In the genomic region with DNA sequence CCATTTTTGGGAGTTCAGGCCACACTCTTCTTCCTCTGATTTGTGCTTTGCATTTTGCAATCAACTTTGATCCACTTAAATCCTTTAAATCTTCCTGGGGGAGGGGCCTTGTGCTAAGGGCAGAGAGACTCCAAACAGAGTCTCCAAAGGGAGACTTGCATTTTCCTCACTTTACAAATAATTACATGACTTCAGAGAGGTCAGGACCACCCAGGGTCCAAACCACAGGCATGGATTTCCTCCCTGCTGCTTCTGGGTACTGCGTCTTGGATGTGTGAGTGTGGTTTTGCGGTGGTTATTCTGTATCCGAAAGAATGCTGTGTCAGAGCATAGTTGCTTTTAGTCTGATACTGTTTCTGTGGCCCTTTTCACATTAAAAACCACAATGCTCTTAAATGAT, we compare ENCODE assay signal across 15 mouse cellular contexts.
DNase-seq lines count a peak whose midpoint lies in the region; ATAC-seq and TF ChIP-seq lines count a peak whose summit lies in the region.
"Had no signal": no experiment of that assay in that cellular context is flagged by ENCODE, and none has a peak within 500 bp of the region (broad histone marks: within the 10 kb centered on the region; RNA-seq: fewer than 3 reads in every experiment).

No protein-coding gene starts in this region.

- no peak for TF ChIP-seq CTCF in lung, embryonic 14.5 days (IDR thresholded peaks at IDR 0.05; ENCODE audit: low read depth)

- H3K27ac ChIP-seq in heart, embryonic 14.5 days (replicated peaks in 1 of 2; ENCODE audit: control insufficient read depth in 1 of 2, insufficient read depth in 1 of 2, low read depth in 2 of 2, low read length in 2 of 2), result peak overlapping the region in 1 of 2 experiments; percentile 42; a peak in 2 of 4 replicates
- peak overlapping the region; percentile 2; the same call in 1 of the 2 replicates for H3K27ac ChIP-seq in lung, embryonic 14.5 days (ENCODE audit: low read depth)
- peak overlapping the region; percentile 34; the same call in 1 of the 2 replicates for H3K27ac ChIP-seq in embryonic facial prominence, embryonic 14.5 days (replicated peaks; ENCODE audit: low read depth, low read length)
- H3K27ac ChIP-seq in stomach, embryonic 14.5 days (ENCODE audit: low read length), result peak overlapping the region; percentile 28; the same call in 1 of the 2 replicates
- H3K27ac ChIP-seq: hindbrain, embryonic 12.5 days; midbrain, embryonic 13.5 days; neural tube, embryonic 13.5 days had no signal

- H3K4me3 ChIP-seq in heart, embryonic 14.5 days (ENCODE audit: control insufficient read depth in 1 of 2, insufficient read depth in 1 of 2, low read depth in 1 of 2, low read length in 2 of 2), result no peak overlapping the region
- H3K4me3 ChIP-seq in lung, embryonic 14.5 days (ENCODE audit: low read depth, low read length), result no peak overlapping the region
- no peak overlapping the region for H3K4me3 ChIP-seq in embryonic facial prominence, embryonic 14.5 days (ENCODE audit: low read depth, low read length)
- no peak overlapping the region for H3K4me3 ChIP-seq in stomach, embryonic 14.5 days (ENCODE audit: low read depth, low read length)
- H3K4me3 ChIP-seq: hindbrain, embryonic 12.5 days; midbrain, embryonic 13.5 days; neural tube, embryonic 13.5 days had no signal

- H3K9ac ChIP-seq in heart, embryonic 14.5 days (ENCODE audit: low read length), result peak overlapping the region; percentile 17; the same call in 1 of the 2 replicates
- H3K9ac ChIP-seq in lung, embryonic 14.5 days, result no peak overlapping the region
- H3K9ac ChIP-seq in embryonic facial prominence, embryonic 14.5 days (ENCODE audit: low read depth, low read length), result no peak overlapping the region
- H3K9ac ChIP-seq in stomach, embryonic 14.5 days (replicated peaks; ENCODE audit: low read depth, low read length), result 0 out of 2 replicates have a peak overlapping the region, but pooled peaks have one; percentile 6
- H3K9ac ChIP-seq: hindbrain, embryonic 12.5 days; midbrain, embryonic 13.5 days; neural tube, embryonic 13.5 days had no signal

- H3K9me3 ChIP-seq in heart, embryonic 14.5 days (ENCODE audit: control insufficient read depth, low read length), result no peaks in the 10 kb centered on the region
- no peaks in the 10 kb centered on the region for H3K9me3 ChIP-seq in lung, embryonic 14.5 days (ENCODE audit: low read depth, low read length)
- no peaks in the 10 kb centered on the region for H3K9me3 ChIP-seq in embryonic facial prominence, embryonic 14.5 days (ENCODE audit: control insufficient read depth, low read length)
- H3K9me3 ChIP-seq in stomach, embryonic 14.5 days (ENCODE audit: control insufficient read depth, low read depth, low read length), result no peaks in the 10 kb centered on the region
- H3K9me3 ChIP-seq: hindbrain, embryonic 12.5 days; midbrain, embryonic 13.5 days; neural tube, embryonic 13.5 days had no signal

- ATAC-seq in heart, embryonic 14.5 days (ENCODE audit: insufficient number of reproducible peaks, insufficient read depth, low FRiP score, low read depth), result no peak
- peak; percentile 41 for ATAC-seq in lung, embryonic 14.5 days (ENCODE audit: insufficient read depth)
- ATAC-seq in embryonic facial prominence, embryonic 14.5 days (ENCODE audit: low read depth), result peak; percentile 44
- ATAC-seq in stomach, embryonic 14.5 days (ENCODE audit: insufficient number of reproducible peaks, insufficient read depth, low FRiP score, low read depth), result no peak
- ATAC-seq: lung, postnatal 0 days; midbrain, embryonic 13.5 days had no signal

- H3K4me1 ChIP-seq in heart, embryonic 14.5 days (ENCODE audit: control insufficient read depth in 2 of 2, insufficient read depth in 2 of 2, low read length in 2 of 2), result peaks cover 27 to 73% of the 10 kb centered on the region in 2 experiments
- peaks cover 12% of the 10 kb centered on the region for H3K4me1 ChIP-seq in lung, embryonic 14.5 days (ENCODE audit: insufficient read depth)
- H3K4me1 ChIP-seq in embryonic facial prominence, embryonic 14.5 days (ENCODE audit: control insufficient read depth, insufficient read depth, low read length), result peaks cover 50% of the 10 kb centered on the region
- peaks cover 44% of the 10 kb centered on the region for H3K4me1 ChIP-seq in stomach, embryonic 14.5 days (ENCODE audit: control insufficient read depth, insufficient read depth, low read length)

- no peaks in the 10 kb centered on the region for H3K27me3 ChIP-seq in heart, embryonic 14.5 days (ENCODE audit: control insufficient read depth, insufficient read depth, low read length)
- no peaks in the 10 kb centered on the region for H3K27me3 ChIP-seq in lung, embryonic 14.5 days (ENCODE audit: insufficient read depth, low read length)
- H3K27me3 ChIP-seq in embryonic facial prominence, embryonic 14.5 days (replicated peaks; ENCODE audit: control insufficient read depth, insufficient read depth, low read length), result no peaks in the 10 kb centered on the region
- H3K27me3 ChIP-seq in stomach, embryonic 14.5 days (ENCODE audit: control insufficient read depth, insufficient read depth, low read length), result no peaks in the 10 kb centered on the region
- H3K27me3 ChIP-seq: hindbrain, embryonic 12.5 days; neural tube, embryonic 13.5 days had no signal

- 67% methylated on average over 3 of the region's 3 CpGs for WGBS in heart, embryonic 14.5 days
- 30% methylated on average over 3 of the region's 3 CpGs for whole genome bisulfite sequencing in lung, embryonic 14.5 days
- 32% methylated on average over 3 of the region's 3 CpGs for WGBS in embryonic facial prominence, embryonic 14.5 days
- WGBS in stomach, embryonic 14.5 days, result 25% methylated on average over 3 of the region's 3 CpGs

- DNase-seq in heart, adult 8-10 months (ENCODE audit: low spot score), result no peak
- DNase-seq in lung, embryonic 14.5 days, result peak; percentile 73
- no peak for DNase-seq in lung, postnatal 36 days
- DNase-seq in embryonic facial prominence, embryonic 14.5 days (ENCODE audit: low spot score), result peak; percentile 84
- no peak for DNase-seq in gastrocnemius, adult 8-10 months (ENCODE audit: low spot score in 2 of 2)
- no peak for DNase-seq in adrenal gland, postnatal 4 days (ENCODE audit: low spot score in 2 of 2)
- DNase-seq: adrenal gland, adult 8-10 months; cerebellum, postnatal 36 days; right cerebral cortex, adult 18-20 months had no signal

- H3K36me3 ChIP-seq in heart, embryonic 14.5 days (ENCODE audit: control insufficient read depth, insufficient read depth, low read length), result 0 out of 2 replicates have a peak, but pooled peaks cover 5% of the 10 kb centered on the region
- H3K36me3 ChIP-seq in lung, embryonic 14.5 days (ENCODE audit: insufficient read depth), result no peaks in the 10 kb centered on the region
- no peaks in the 10 kb centered on the region for H3K36me3 ChIP-seq in embryonic facial prominence, embryonic 14.5 days (ENCODE audit: control insufficient read depth, insufficient read depth, low read length)
- no peaks in the 10 kb centered on the region for H3K36me3 ChIP-seq in stomach, embryonic 14.5 days (ENCODE audit: control insufficient read depth, insufficient read depth, low read length)
- H3K36me3 ChIP-seq: hindbrain, embryonic 12.5 days; midbrain, embryonic 13.5 days; neural tube, embryonic 13.5 days had no signal

- H3K4me2 ChIP-seq in heart, embryonic 14.5 days (ENCODE audit: low read length), result no peak overlapping the region
- no peak overlapping the region for H3K4me2 ChIP-seq in lung, embryonic 14.5 days
- H3K4me2 ChIP-seq in embryonic facial prominence, embryonic 14.5 days (ENCODE audit: low read depth, low read length), result no peak overlapping the region
- no peak overlapping the region for H3K4me2 ChIP-seq in stomach, embryonic 14.5 days (replicated peaks; ENCODE audit: low read depth, low read length)
- H3K4me2 ChIP-seq: hindbrain, embryonic 12.5 days; midbrain, embryonic 13.5 days; neural tube, embryonic 13.5 days had no signal

Comparison
In these comparisons a context has a peak if more than half of its experiments do, and no peak if none do; other contexts are left out.
1. DNase-seq: peak in lung, embryonic 14.5 days (single experiment) and embryonic facial prominence, embryonic 14.5 days (single experiment); none in heart, adult 8-10 months (single experiment), lung, postnatal 36 days (single experiment), gastrocnemius, adult 8-10 months (0 of 2) and adrenal gland, postnatal 4 days (0 of 2).
2. ATAC-seq: peak in lung, embryonic 14.5 days (single experiment) and embryonic facial prominence, embryonic 14.5 days (single experiment); none in heart, embryonic 14.5 days (single experiment) and stomach, embryonic 14.5 days (single experiment).
3. H3K9ac ChIP-seq: peak in heart, embryonic 14.5 days (single experiment) and stomach, embryonic 14.5 days (single experiment); none in lung, embryonic 14.5 days (single experiment) and embryonic facial prominence, embryonic 14.5 days (single experiment).